Mouse (Mus musculus) limb, embryonic 10.5 days (tissue): Measurements from ENCODE around the gene Rbbp6. TPM values are rescaled to one million over a fixed set of nuclear protein-coding genes. Genes with fewer than 3 reads are reported as not detected.

Experiments
- DNase-seq: peaks from one replicate; pipeline ENCODE4 v3.0.0-alpha.2; 2017; ENCODE audit warnings: low spot score
- H3K27ac ChIP-seq: fragments of 300-500 bp; sonication (generic); 2 replicates; pipeline ENCODE4 v1.5.1; 2016; ENCODE audit warnings: mild to moderate bottlenecking
- H3K27me3 ChIP-seq: fragments of 300-500 bp; sonication (generic); 2 replicates; pipeline ENCODE4 v1.6.1; 2016; ENCODE audit warnings: low read depth, mild to moderate bottlenecking; ENCODE audit not compliant: poor library complexity, severe bottlenecking
- H3K36me3 ChIP-seq: fragments of 300-500 bp; sonication (generic); 2 replicates; pipeline ENCODE4 v1.6.1; 2016; ENCODE audit warnings: mild to moderate bottlenecking, moderate library complexity
- H3K4me1 ChIP-seq: fragments of 300-500 bp; sonication (generic); 2 replicates; pipeline ENCODE4 v1.6.1; 2016
- H3K4me3 ChIP-seq: fragments of 300-500 bp; sonication (generic); 2 replicates; pipeline ENCODE4 v1.5.1; 2016; ENCODE audit warnings: mild to moderate bottlenecking, moderate library complexity
- H3K9me3 ChIP-seq: fragments of 300-500 bp; sonication (generic); replicated peaks from 2 replicates; pipeline ENCODE4 v1.6.1; 2016; ENCODE audit warnings: mild to moderate bottlenecking
- WGBS: fragments of 180-500 bp; shearing (Covaris S2); methylation state at CpG from one replicate; pipeline ENCODE4 v1.1.7; 2016; 5-methylcytosine and 5-hydroxymethylcytosine counted together
- polyA plus RNA-seq: library from polyadenylated mRNA; unstranded; fragments of >200 nt; fragmentation: Nextera tagmentation; extraction: Ambion mirVana; gene quantifications from 2 replicates; pipeline ENCODE4 v1.2.1, GENCODE M21; 2016

Gene Rbbp6
- polyA plus RNA-seq, 1 experiment from 2014 or later = 28.9 TPM

- Histone ChIP-seq H3K9me3 (no peaks in the 10 kb centered on the region), H3K27me3 (no peaks in the 10 kb centered on the region), H3K36me3 (no peaks in the 10 kb centered on the region), H3K27ac (no peak overlapping the region), H3K4me3 (no peak overlapping the region), H3K4me1 (no peaks in the 10 kb centered on the region)
- 87% methylated on average over 4 of the region's 4 CpGs for WGBS
- DNase-seq = no peak
Measured at GRCm38 (mm10) chr7:122951464-122951863, 14.0 kb upstream of the Rbbp6 start.

- no peak overlapping the region for H3K4me3 ChIP-seq
- H3K36me3 ChIP-seq = no peaks in the 10 kb centered on the region
- H3K27ac ChIP-seq = no peak overlapping the region
- H3K4me1 ChIP-seq = no peaks in the 10 kb centered on the region
- no peak for DNase-seq
- WGBS = 77% methylated on average over 6 of the region's 6 CpGs
- H3K9me3 ChIP-seq = no peaks in the 10 kb centered on the region
- H3K27me3 ChIP-seq = no peaks in the 10 kb centered on the region
Measured at GRCm38 (mm10) chr7:122952066-122952465, 13.4 kb upstream of the Rbbp6 start.

- Histone ChIP-seq H3K9me3 (no peaks in the 10 kb centered on the region), H3K36me3 (no peaks in the 10 kb centered on the region), H3K27ac (no peak overlapping the region), H3K4me1 (no peaks in the 10 kb centered on the region), H3K4me3 (no peak overlapping the region), H3K27me3 (no peaks in the 10 kb centered on the region)
- WGBS = 90% methylated on average over 11 of the region's 11 CpGs
- no peak for DNase-seq
Measured at GRCm38 (mm10) chr7:122954451-122955225, 10.8 kb upstream of the Rbbp6 start.

GRCm38 (mm10) chr7:122955226-122955955 lies 10.1 kb upstream of the Rbbp6 start:
- WGBS = 89% methylated on average over 8 of the region's 8 CpGs
- Histone ChIP-seq H3K9me3 (no peaks in the 10 kb centered on the region), H3K36me3 (no peaks in the 10 kb centered on the region), H3K27me3 (no peaks in the 10 kb centered on the region), H3K4me3 (no peak overlapping the region), H3K27ac (no peak overlapping the region), H3K4me1 (no peaks in the 10 kb centered on the region)
- DNase-seq = no peak

- Histone ChIP-seq H3K27ac (peak overlapping the region; percentile 99; the same call in 1 of the 2 replicates), H3K4me3 (peak overlapping the region; percentile 100), H3K9me3 (no peaks in the 10 kb centered on the region), H3K4me1 (peaks cover 22% of the 10 kb centered on the region), H3K27me3 (no peaks in the 10 kb centered on the region), H3K36me3 (peaks cover 22% of the 10 kb centered on the region)
- 76% methylated on average over 4 of the region's 4 CpGs for WGBS
- no peak for DNase-seq
Measured at GRCm38 (mm10) chr7:122968751-122969150, 3.3 kb downstream of the Rbbp6 start.

GRCm38 (mm10) chr7:122969231-122970032 lies 3.9 kb downstream of the Rbbp6 start:
- Histone ChIP-seq H3K4me1 (peaks cover 22% of the 10 kb centered on the region), H3K27ac (peak overlapping the region; percentile 99), H3K9me3 (no peaks in the 10 kb centered on the region), H3K36me3 (peaks cover 29% of the 10 kb centered on the region), H3K4me3 (peak overlapping the region; percentile 100), H3K27me3 (no peaks in the 10 kb centered on the region)
- peak; percentile 96 for DNase-seq
- WGBS = 1% methylated on average over 62 of the region's 62 CpGs

- peak overlapping the region; percentile 100 for H3K4me3 ChIP-seq
- peaks cover 37% of the 10 kb centered on the region for H3K36me3 ChIP-seq
- no peaks in the 10 kb centered on the region for H3K9me3 ChIP-seq
- peak overlapping the region; percentile 99 for H3K27ac ChIP-seq
- H3K27me3 ChIP-seq = no peaks in the 10 kb centered on the region
- under 1% methylated on average over 45 of the region's 69 CpGs for WGBS
- peak; percentile 73 for DNase-seq
- H3K4me1 ChIP-seq = peaks cover 22% of the 10 kb centered on the region
Measured at GRCm38 (mm10) chr7:122970119-122970781, 4.8 kb downstream of the Rbbp6 start.

- peaks cover 22% of the 10 kb centered on the region for H3K4me1 ChIP-seq
- DNase-seq = peak; percentile 35
- 1% methylated on average over 14 of the region's 14 CpGs for WGBS
Measured at GRCm38 (mm10) chr7:122970864-122971420, 5.5 kb downstream of the Rbbp6 start.

GRCm38 (mm10) chr7:122972006-122972689 lies 6.7 kb downstream of the Rbbp6 start:
- H3K36me3 ChIP-seq = peaks cover 56% of the 10 kb centered on the region
- peak overlapping the region; percentile 100 for H3K4me3 ChIP-seq
- no peaks in the 10 kb centered on the region for H3K27me3 ChIP-seq
- no peak for DNase-seq
- no peaks in the 10 kb centered on the region for H3K9me3 ChIP-seq
- H3K4me1 ChIP-seq = peaks cover 22% of the 10 kb centered on the region
- no peak overlapping the region for H3K27ac ChIP-seq
- 89% methylated on average over 4 of the region's 4 CpGs for WGBS

More at GRCm38 (mm10) chr7:122970864-122971420, 5.5 kb downstream of the Rbbp6 start:
- Histone ChIP-seq H3K36me3 (peaks cover 44% of the 10 kb centered on the region), H3K27me3 (no peaks in the 10 kb centered on the region), H3K4me3 (peak overlapping the region; percentile 100), H3K9me3 (no peaks in the 10 kb centered on the region), H3K27ac (peak overlapping the region; percentile 99)

- DNase-seq = no peak
- Histone ChIP-seq H3K4me3 (no peak overlapping the region), H3K27ac (no peak overlapping the region), H3K27me3 (no peaks in the 10 kb centered on the region), H3K36me3 (peaks cover 91% of the 10 kb centered on the region), H3K4me1 (no peaks in the 10 kb centered on the region), H3K9me3 (no peaks in the 10 kb centered on the region)
- WGBS = 85% methylated on average over 1 of the region's 1 CpGs
Measured at GRCm38 (mm10) chr7:122979514-122979913, 14.0 kb downstream of the Rbbp6 start.

- H3K27me3 ChIP-seq = no peaks in the 10 kb centered on the region
- H3K27ac ChIP-seq = no peak overlapping the region
- 92% methylated on average over 3 of the region's 3 CpGs for WGBS
- no peaks in the 10 kb centered on the region for H3K4me1 ChIP-seq
- H3K4me3 ChIP-seq = no peak overlapping the region
- peaks cover 99% of the 10 kb centered on the region for H3K36me3 ChIP-seq
- DNase-seq = no peak
- no peaks in the 10 kb centered on the region for H3K9me3 ChIP-seq
Measured at GRCm38 (mm10) chr7:122998189-122998588, 32.7 kb downstream of the Rbbp6 start.
